Mouse (Mus musculus) spleen, postnatal 4 days (tissue): Measurements from ENCODE around the gene 1700029H14Rik.
A peak's percentile ranks its signal among the peaks of the same experiment; 100 is the strongest.

Experiments used
- DNase-seq, 2 experiments: peaks; one replicate each; pipeline ENCODE4 v3.0.0; 2022; ENCODE audit warnings: low spot score in 2 of 2

The 1700029H14Rik gene

DNA sequence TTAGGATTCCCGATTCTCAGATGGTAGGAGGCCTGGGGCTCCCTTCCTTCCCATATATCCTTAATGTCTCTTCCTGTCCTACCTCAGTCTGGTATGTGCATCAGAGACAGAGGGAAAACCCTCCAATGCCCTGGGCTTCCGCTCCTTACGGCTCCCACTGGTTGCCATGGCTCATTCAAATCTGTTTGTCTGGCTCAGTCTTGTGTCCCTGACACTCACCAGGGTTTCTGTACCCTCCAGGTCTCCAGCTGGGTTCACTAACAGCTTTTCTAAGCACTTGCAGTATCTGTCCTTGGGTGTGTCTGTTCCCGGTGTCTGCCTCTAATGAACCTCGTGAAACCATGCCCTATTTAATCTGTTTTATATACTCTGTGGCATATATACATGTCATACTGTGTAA lies 20.7 kb downstream of the 1700029H14Rik start:
- DNase-seq: no peak

DNA sequence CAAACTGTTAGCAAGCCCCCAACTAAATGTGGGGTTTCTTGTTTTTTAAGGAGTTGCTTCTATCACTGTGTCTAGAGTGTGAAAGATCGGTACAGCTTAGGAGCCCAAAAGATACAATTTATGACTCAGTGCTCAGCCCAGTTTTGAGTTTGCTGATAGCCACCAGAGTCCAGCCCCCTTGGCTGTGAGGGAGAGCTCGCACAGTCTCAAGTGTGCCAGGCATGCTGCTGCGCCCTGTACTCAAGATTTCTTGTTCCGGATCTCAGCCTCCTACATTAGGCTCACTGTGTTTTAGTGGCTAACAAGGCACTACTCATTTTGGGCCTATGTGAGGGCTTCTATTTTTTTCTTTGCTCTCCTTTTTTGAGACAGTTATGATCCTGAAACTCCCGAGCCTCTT lies 22.1 kb downstream of the 1700029H14Rik start:
- no peak for DNase-seq

DNA sequence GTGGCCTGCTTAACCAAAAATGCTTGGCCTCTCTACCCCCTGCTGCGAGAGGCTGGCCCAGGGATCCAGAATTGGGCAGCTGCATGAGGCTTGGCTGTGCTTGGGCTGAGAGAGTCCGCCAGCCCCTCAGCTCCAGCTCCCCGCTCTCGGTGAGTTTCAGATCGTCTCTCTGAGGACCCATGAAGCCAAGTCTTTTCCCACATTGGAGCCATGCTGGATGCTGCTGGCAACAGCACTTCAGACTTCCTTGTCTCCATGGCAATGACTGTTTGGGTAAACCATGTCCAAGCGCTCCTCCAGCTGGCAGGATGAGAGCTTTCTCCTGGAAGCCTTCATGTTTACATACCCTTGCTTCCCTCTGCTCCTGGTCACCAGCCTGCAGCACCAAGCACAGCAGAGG lies 23.4 kb downstream of the 1700029H14Rik start:
- DNase-seq: no peak

DNA sequence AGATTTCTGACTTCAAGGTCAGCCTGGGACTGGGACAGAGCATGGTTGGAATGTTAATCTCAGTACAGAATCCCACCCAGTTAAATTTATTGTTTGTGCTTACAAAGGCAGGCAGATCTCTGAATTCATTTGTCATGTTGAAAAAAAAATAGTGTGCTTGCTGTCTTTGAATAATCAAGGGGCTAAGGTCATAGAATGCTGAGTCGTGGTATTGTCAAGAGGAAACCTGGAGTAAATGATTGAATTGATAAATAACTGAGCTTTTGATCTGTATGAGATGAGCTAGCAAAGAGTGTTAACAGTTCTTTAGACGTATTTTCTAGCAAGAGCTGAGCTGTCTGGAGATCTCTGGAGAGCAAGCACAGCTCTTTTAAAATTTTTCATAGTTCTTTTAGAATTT lies 25.2 kb downstream of the 1700029H14Rik start:
- DNase-seq: no peak

DNA sequence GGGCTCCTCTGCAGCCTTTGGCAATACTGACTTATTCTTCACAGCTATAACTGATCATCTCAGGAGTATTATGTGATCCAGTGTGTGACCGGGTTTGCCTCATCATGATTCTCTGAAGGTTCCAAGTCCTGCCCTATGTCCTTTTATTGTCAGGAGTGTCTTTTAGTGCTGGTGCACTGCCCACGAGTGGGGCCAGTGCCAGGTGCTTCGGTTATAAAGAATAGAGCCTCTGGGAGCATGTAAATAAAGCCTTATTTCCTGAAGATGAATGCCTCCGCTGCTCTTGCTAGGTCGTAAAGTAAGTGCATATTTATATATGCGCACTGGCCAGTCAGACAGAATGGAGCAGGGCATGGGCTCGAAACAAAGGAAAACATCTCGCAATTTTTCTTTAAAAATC lies 29.1 kb downstream of the 1700029H14Rik start:
- DNase-seq: no peak

DNA sequence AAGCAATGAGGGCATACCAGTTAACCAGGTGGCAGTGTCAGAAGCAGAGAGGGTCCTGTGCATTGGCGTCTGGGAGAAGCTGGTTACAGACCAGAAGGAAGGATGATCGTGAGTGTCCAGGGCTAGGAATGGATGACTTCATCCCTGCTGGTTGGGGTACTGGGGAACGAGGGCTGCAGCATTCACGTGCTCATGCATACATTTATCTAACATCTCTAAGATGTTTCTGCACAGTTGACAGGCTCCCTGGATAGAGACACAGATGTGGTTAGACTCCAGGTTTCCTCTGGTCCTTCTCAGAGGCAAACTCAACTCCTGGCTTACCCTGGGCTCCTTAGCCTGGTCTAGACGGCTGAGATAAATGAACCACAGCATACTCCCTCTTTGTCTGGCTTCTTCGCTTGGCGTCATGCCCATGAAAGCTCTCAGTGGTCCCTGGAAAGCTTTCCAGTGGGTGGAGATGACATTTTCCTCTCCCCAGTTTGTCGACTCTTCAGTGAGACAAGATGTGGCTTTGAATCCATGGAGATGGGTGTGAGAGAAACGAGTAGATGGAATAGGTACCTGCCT lies 30.6 kb downstream of the 1700029H14Rik start:
- no peak for DNase-seq

DNA sequence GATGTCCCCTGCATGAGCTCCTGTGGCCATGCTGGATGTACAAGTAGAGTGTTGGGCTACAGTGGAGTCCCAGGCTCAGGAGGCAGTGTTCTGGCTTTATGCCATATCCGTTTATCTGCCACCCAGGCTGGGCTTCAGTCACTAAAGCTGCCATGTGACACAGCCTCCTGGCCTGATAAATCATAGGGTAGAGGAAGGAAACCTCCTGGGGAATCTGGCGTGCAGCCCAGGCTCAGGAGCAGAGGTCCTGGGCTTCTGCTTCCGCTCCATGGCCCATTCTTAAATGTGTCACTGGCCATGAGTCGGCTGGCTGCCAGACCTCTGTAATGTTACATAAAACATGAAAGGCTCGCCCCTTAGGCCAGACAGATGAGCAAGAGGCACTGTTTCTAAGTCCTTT lies 31.3 kb downstream of the 1700029H14Rik start:
- peak; percentile 66 to 73 for DNase-seq

DNA sequence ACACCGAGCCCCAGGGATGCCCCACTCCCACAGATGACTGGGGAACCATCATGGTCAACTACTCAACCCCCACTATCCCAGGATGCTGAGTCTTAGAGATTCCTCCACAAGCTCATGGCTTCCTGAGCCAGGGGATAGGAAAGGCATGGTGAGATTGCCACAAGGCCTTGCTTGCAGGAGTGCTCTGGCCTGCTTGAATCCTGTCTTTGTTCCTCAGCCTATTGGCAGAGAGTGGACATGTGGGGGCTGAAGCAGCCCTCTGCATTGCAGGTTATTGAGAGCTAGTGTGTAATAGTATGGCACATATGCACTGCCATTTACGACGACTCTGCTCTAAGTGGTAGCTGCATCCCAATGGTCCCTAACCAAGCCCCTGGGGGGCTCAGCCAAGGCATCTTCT lies 31.9 kb downstream of the 1700029H14Rik start:
- DNase-seq: no peak

DNA sequence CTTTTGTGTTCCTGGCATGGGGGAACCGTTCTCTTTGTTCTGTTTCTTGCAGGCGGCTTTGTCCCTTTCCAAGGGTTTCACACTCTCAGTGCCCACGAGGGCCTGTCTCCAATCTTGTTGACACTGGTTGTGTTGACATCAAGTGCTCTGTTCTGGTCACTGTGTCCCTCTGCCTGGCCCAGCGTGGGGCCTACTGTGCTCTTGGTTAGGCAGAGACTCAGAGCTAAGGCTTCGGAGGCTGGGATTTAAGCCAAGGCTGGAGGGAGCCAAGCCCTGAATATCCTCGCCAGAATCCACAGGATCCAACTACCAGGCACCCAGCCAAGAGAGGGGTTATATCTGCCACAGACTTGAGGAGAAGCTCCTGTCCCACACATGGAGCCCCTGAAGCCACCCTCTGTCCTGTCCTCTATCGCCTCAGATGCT lies 32.4 kb downstream of the 1700029H14Rik start:
- no peak for DNase-seq

DNA sequence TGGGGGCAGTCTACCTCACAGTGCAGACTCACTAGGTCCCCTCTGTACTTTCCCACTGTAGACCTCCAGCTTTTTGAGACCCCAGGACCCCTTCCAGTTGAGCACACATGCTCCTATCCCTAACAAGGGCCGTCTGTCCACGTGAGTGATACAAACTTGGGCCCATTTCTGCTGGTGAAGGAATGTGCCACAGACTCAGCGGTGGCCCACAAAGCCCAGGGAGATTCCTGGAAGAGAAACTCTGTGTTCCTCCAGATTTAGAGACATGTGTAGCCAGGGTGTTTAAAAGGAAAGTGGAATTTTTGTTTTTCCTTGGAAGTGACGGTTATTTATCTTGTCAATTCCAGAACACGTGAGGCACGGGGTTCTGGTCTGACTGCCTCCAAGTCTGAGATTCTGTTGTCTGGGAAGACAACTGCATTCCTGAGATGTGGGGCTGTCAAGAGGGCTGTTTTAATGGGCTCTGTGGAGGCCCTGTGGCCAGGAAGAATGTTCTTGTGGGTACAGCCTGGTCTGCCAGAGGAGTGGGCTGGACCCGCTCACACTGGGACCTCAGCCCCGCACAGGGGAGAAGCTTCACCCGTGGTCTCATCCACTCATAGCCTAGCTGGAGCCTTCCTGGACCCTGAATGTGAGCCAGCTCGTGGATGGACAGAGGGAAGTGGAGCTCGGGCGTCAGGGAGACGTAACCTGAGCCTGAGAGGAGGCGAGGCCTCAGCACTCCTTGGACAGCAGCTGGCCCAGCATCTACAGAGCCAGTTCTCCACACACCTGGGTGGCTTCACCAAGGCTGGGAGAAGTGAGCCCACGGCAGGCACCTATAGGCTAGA lies 33.0 kb downstream of the 1700029H14Rik start:
- DNase-seq: no peak

DNA sequence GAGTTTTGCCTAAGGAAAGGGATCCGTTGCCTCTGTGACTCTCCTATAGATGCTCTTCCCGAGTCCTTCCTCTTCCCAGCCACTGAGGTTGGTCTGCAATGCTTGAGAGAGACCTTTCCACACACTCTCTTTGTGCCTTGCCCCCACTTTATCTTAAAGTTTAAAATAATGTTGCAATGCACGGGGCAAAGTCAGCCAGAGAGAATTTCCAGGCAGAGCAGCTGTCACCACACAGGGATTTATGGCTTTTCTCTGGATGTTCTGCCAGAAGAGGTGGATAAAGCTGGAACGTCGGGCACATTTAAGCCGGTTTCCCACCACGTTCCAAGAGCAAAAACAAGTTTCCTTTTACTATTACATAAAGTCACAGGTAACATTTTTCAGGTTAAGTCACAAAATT lies 40.9 kb downstream of the 1700029H14Rik start:
- no peak for DNase-seq

DNA sequence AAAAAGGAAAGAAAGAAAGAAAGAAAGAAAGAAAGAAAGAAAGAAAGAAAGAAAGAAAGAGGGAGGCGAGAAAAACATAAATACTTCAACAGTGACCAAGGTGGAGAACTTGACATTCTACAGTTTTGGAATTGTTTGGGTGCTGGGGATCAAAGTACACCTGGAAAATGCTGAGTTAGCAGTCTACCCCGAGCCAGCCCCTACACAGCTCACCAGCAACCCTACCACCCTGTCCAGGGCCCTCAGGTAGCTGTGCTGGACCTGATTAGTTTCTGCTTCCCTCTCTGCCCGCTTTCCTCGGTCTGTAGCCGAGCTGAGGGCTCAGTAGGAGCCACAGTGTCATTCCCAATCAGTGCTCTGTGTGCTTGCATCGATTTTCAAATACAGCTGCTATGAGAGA lies 41.9 kb downstream of the 1700029H14Rik start:
- DNase-seq: no peak

DNA sequence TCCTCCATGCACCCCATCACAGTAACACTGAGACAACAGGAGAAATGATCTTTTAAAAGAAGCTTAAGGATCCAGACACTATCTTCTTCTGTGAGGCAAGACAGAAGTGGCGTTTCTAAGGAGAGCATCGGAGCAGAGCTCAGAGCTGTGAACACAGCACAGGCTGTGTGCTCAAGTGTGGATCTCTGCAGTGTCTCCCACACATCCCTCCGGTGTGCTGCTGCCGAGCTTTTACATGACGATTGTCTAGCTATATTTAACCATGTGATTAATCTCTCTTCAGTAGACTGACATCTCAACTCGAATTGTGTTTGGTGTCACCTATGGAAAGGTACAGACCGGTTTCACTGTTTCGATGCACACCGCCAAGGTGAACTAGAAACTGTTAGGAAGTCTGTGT lies 42.8 kb downstream of the 1700029H14Rik start:
- no peak for DNase-seq

DNA sequence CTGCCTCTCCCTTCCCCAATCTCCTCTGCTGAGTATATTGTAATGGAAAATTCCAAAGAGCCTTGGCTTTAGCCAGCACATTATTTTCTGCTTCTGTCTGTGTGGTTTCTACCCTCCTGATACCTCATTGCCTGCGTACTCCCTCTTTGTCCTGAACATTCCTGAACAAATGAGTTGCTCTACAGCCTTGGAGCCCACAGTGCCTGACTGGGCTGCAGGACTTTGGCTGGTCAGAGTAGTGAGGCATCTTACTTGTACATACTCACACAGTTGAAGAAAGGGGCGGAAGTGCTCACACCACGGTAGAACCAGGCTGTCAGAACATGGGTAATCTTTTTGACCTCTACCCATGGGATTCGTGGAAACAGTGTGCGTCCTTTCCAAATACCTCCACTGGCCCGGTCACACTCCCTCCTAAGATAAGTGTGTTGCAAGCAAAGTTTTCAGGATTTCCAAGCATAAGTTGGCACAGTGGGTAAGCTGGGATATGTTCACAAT lies 44.9 kb downstream of the 1700029H14Rik start:
- no peak for DNase-seq

DNA sequence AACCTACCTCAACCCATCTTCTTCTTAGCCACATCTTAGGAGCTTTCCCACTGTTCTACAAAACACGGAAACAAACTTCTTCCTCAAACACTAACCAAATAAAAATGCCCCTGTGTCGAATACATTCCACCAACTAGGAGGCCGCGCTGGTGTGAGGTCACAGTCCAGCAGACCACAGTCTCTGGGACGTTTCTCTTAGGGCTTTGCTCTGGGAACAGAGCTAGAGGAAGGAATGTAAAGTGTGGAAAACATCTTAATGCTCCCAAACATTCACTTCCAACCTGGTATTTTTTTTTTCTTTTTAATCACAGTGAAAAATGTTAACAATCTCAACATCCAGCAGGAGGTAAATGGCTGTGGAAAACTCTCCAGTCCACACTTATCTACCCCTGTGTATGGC lies 45.5 kb downstream of the 1700029H14Rik start:
- no peak for DNase-seq

DNA sequence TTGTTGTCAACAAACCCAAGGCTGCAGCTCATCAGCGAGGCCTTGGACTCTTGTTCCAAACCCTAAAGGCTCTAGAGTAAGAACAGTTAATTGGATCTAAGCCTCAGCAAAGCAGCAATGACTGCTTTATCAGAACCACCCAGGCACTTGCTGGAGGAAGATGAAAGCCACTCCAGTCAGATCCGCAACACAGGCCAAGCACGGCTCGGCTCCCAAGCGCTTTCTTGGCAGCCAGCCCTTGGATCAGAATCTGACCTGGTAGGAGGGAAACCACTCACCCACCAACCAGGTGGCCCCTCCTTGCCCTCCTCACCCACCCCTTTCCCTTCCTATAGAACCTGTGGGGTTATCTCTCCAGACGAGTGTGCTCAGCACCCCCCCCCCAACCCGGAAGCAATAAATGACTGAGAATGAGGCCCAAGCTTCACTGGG lies 46.2 kb downstream of the 1700029H14Rik start:
- no peak for DNase-seq

DNA sequence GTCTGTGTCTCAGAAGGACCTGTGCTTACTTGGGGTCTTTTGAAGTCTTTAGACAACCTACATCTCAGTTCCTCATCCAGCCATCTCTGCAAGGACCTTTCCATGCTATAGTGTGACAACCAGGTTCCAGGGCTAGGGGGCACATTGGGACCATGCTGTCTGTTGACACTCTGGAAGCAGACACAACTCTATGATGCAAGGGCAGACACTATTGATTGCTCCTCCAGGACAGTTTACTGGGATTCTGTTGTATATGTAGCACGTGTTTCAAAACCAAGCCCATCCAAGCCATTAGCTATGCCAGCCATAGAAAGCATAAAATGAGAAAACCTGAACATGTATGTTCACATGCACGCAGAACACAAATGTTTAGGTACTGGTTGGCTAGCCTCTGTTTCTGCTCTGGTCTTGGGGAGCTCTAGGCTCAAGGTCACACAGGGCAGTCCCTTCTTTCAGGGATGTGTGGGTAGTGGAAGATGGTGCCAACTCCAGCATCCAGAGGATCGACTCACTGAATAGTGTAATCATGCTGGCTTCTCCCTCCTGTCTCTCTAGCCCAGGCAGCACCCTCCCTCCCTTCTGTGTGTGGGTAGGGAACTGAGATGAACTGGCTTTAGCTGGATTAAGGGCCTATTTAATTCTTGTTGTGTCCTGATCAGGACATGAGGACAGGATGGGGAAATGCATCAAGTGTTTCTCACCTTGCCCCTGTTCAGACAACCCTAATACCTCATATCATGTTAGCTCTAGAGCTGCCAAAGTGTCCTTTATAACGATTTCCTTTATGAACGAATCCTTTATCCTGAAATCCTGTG lies 48.5 kb downstream of the 1700029H14Rik start:
- DNase-seq: no peak

DNA sequence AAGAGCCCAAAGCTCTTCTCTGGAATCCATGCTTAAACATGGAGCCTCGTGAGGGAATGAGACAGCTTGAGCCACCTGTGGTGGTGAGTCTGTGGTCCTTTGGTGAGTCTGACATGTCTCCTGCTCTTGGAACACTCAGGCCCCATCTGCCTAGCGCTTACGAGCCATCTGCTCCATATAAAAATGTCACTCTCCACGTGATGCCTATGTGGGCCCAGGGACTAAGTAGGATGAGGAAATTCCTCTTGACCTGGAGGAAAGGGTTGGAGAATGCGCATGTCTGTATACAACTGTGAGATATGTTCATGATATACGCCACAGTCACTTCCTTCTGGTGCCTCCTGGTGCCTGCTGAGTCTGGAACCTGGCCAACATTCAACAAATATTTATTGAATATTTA lies 49.6 kb downstream of the 1700029H14Rik start:
- no peak for DNase-seq

DNA sequence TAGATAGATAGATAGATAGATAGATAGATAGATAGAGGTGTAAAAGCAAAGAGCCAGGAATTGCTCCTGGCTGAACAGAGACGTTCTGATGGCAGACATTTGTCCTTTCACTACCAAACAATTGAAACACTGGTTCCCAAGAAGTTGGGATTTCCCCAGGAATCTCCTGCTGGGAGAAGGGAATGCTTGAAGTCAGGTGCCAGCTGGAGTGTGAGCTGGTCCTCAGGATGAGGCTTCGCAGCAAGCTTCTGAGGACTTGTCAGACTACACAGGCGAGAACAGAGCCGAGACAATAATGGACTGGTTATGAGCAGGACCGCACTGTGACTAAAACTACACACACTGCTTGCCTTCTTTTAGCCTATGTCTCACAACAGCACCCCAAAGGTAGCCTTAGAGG lies 50.2 kb downstream of the 1700029H14Rik start:
- DNase-seq: no peak

DNA sequence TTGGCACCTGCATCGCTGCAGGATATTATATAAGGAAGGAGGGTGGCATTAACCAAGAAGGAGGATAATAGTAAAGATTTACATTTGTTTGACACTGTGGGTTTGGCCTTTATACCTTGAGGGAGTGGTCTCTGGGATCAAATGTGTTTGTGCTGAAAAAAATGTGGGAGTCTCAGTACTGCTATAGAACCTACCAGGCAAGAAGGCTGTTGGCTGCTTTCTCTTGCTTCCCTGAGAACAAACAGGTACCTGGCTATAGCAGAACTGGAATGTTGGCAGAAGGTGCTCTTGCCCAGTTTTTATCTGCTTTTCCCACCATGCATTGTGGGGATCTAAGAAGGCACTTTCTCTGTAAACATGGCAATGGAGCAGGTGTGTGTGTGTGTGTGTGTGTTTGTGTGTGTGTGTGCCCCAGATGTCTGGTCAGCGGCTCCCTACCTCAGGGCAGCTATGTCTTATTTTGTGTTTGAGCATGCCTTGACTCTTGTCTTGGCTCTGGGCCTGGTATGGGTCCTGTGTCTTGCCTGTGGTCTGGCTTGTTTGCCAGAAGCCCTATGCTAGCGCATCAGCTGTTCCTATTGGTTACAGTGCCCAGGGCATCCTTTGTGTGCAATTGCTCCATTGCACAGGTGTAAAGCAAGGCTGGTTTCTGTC lies 54.9 kb downstream of the 1700029H14Rik start:
- no peak for DNase-seq

DNA sequence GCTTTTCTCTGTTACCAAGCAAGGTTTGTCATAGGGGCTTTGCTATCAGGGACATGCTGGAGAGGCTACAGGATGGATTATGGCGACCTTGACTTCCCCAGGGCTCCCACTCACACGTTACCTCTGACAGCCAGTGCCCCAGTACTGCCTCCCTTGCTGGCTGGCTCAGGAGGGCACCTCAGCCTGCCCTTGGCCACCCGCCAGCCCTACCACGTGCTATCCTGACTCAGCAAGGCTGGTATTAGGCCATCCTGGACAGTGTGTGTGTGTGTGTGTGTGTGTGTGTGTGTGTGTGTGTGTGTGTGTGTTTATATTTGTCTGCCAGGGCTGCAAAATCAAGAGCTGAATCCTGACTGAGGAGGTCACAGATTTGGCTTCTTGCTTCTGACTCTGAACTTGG lies 55.4 kb downstream of the 1700029H14Rik start:
- DNase-seq: peak in 1 of 2 experiments; percentile 38
